Mouse (Mus musculus) mouse trophoblast stem cell (cell line): ENCODE measurements at regions not wholly inside any gene's neighbourhood (a gene's known extent, or its start where the extent isn't known, plus 50 kb on each side); places are given as distances from the start of the nearest gene placed in this dataset.

Experiments used
- in situ Hi-C, 2 experiments: fragments of 300-500 bp; cut with MseI, MboI; formaldehyde crosslinking; loops; 2 replicates in 1 of 2; 3 replicates in 1 of 2; pipeline ENCODE4 v1.15.1; 2025

DNA sequence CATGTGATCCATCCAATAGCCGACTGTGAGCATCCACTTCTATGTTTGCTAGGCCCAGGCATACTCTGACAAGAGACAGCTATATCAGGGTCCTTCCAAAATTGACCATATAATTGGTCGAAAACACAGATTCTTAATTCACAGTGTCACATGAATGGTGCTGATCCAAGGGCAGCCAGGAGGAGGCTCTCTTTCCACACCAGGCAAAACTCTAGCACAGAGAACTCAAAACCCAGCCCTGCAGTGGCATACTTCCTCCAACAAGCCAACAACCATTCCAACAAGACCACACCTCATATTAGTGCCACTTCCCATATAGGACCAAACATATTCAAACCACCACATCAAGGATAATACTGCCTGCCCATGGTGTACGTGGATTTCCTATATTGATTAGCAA is 68.1 kb upstream of the Tas2r118 start:
- in situ Hi-C loops: loop anchor here in 1 of 2 experiments (25.0 kb wide), 1 partner anchor 324 kb away; no protein-coding TSS in a partner anchor

DNA sequence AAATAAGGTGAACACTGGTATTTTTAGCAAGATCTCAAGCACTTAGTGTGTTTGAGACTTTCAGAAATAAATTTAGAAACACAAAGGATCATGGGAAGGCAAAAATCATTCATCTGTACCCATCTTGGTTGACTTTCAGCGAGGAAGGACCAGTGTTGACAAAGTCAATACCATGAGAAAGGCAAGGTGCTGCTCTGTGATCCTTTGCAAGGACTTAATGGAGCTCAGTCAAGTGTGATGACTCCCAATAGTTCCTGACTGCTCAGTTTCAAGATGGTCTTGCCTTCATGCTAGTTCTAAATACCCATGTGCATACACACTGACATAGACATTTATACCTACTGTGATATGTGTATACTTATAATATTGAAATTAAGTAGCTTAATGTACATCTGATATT is 56.5 kb upstream of the Tas2r118 start:
- in situ Hi-C loops: loop anchor here in 1 of 2 experiments (25.0 kb wide), 1 partner anchor 336 kb away; no protein-coding TSS in a partner anchor

DNA sequence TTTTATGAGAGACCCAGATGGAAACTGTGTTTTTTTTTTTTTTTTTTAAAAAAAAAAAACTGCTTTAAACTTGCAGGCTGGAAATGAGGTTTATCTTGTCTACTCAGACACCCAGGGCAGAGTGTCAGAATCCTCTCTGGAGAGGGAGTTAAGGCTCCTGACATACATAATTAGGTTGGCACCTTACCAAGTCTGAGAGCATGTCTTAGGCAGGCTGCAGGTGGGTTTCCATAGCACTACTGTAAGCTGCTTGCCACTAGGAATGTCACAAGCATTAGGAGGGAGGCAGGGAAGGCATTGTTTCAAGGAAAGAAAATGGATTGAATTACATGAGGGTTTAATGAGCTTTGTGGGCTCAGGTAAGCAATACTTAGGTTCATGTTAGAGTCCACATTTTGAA is 55.9 kb upstream of the Tas2r118 start:
- in situ Hi-C loops: loop anchor here in 1 of 2 experiments (25.0 kb wide), 1 partner anchor 337 kb away; no protein-coding TSS in a partner anchor
